Mouse (Mus musculus): ENCODE results near the gene Postn. TPM values are rescaled to one million over a fixed set of nuclear protein-coding genes. Genes with fewer than 3 reads are reported as not detected.

Postn gene
- polyA plus RNA-seq, 1 experiment: 13.1 TPM

GRCm38 (mm10) chr3:54412885-54413583 is 52.1 kb downstream of the Postn start:
- WGBS: 94% methylated on average over 7 of the region's 7 CpGs
- Histone ChIP-seq H3K36me3 (ENCODE audit: control insufficient read depth, insufficient read depth, low read length) (no peaks in the 10 kb centered on the region), H3K27ac (ENCODE audit: control insufficient read depth, insufficient read depth, low read length) (no peak overlapping the region), H3K4me1 (replicated peaks; ENCODE audit: control insufficient read depth, insufficient read depth, low read length) (no peaks in the 10 kb centered on the region), H3K4me3 (ENCODE audit: control insufficient read depth, insufficient read depth, low read length) (no peak overlapping the region), H3K27me3 (ENCODE audit: control insufficient read depth, insufficient read depth, low read length) (no peaks in the 10 kb centered on the region)
- TF ChIP-seq POLR2A (IDR thresholded peaks at IDR 0.05; ENCODE audit: control insufficient read depth, extremely low read depth, insufficient read depth, low read length, poor library complexity): no peak
- no peak for TF ChIP-seq CTCF (IDR thresholded peaks at IDR 0.05; ENCODE audit: borderline replicate concordance, control insufficient read depth, extremely low read depth, insufficient read depth, low read length, poor library complexity)
- no peak for DNase-seq

- Histone ChIP-seq H3K4me1 (replicated peaks; ENCODE audit: control insufficient read depth, insufficient read depth, low read length) (no peaks in the 10 kb centered on the region), H3K27me3 (ENCODE audit: control insufficient read depth, insufficient read depth, low read length) (no peaks in the 10 kb centered on the region), H3K4me3 (ENCODE audit: control insufficient read depth, insufficient read depth, low read length) (no peak overlapping the region), H3K27ac (ENCODE audit: control insufficient read depth, insufficient read depth, low read length) (no peak overlapping the region), H3K36me3 (ENCODE audit: control insufficient read depth, insufficient read depth, low read length) (no peaks in the 10 kb centered on the region)
- WGBS: 90% methylated on average over 1 of the region's 1 CpGs
- TF ChIP-seq POLR2A (IDR thresholded peaks at IDR 0.05; ENCODE audit: control insufficient read depth, extremely low read depth, insufficient read depth, low read length, poor library complexity): no peak
- no peak for TF ChIP-seq CTCF (IDR thresholded peaks at IDR 0.05; ENCODE audit: borderline replicate concordance, control insufficient read depth, extremely low read depth, insufficient read depth, low read length, poor library complexity)
- no peak for DNase-seq
Observed at GRCm38 (mm10) chr3:54413584-54413897, 52.6 kb downstream of the Postn start.

- H3K36me3 ChIP-seq (ENCODE audit: control insufficient read depth, insufficient read depth, low read length): no peaks in the 10 kb centered on the region
- H3K4me1 ChIP-seq (replicated peaks; ENCODE audit: control insufficient read depth, insufficient read depth, low read length): no peaks in the 10 kb centered on the region
- WGBS: 77% methylated on average over 1 of the region's 1 CpGs
- no peak for DNase-seq
- TF ChIP-seq CTCF (IDR thresholded peaks at IDR 0.05; ENCODE audit: borderline replicate concordance, control insufficient read depth, extremely low read depth, insufficient read depth, low read length, poor library complexity) (no peak), POLR2A (IDR thresholded peaks at IDR 0.05; ENCODE audit: control insufficient read depth, extremely low read depth, insufficient read depth, low read length, poor library complexity) (no peak)
- no peak overlapping the region for H3K4me3 ChIP-seq (ENCODE audit: control insufficient read depth, insufficient read depth, low read length)
- no peak overlapping the region for H3K27ac ChIP-seq (ENCODE audit: control insufficient read depth, insufficient read depth, low read length)
- H3K27me3 ChIP-seq (ENCODE audit: control insufficient read depth, insufficient read depth, low read length): no peaks in the 10 kb centered on the region
Observed at GRCm38 (mm10) chr3:54414386-54414785, 53.5 kb downstream of the Postn start.

GRCm38 (mm10) chr3:54417833-54418386 is 57.0 kb downstream of the Postn start:
- TF ChIP-seq POLR2A (IDR thresholded peaks at IDR 0.05; ENCODE audit: control insufficient read depth, extremely low read depth, insufficient read depth, low read length, poor library complexity) (no peak), CTCF (IDR thresholded peaks at IDR 0.05; ENCODE audit: borderline replicate concordance, control insufficient read depth, extremely low read depth, insufficient read depth, low read length, poor library complexity) (no peak)
- no peaks in the 10 kb centered on the region for H3K4me1 ChIP-seq (replicated peaks; ENCODE audit: control insufficient read depth, insufficient read depth, low read length)
- no peaks in the 10 kb centered on the region for H3K27me3 ChIP-seq (ENCODE audit: control insufficient read depth, insufficient read depth, low read length)
- H3K27ac ChIP-seq (ENCODE audit: control insufficient read depth, insufficient read depth, low read length): no peak overlapping the region
- no peak overlapping the region for H3K4me3 ChIP-seq (ENCODE audit: control insufficient read depth, insufficient read depth, low read length)
- WGBS: 78% methylated on average over 6 of the region's 6 CpGs
- DNase-seq: no peak
- H3K36me3 ChIP-seq (ENCODE audit: control insufficient read depth, insufficient read depth, low read length): no peaks in the 10 kb centered on the region

- Histone ChIP-seq H3K4me3 (ENCODE audit: control insufficient read depth, insufficient read depth, low read length) (no peak overlapping the region), H3K4me1 (replicated peaks; ENCODE audit: control insufficient read depth, insufficient read depth, low read length) (no peaks in the 10 kb centered on the region), H3K27me3 (ENCODE audit: control insufficient read depth, insufficient read depth, low read length) (no peaks in the 10 kb centered on the region), H3K27ac (ENCODE audit: control insufficient read depth, insufficient read depth, low read length) (no peak overlapping the region), H3K36me3 (ENCODE audit: control insufficient read depth, insufficient read depth, low read length) (no peaks in the 10 kb centered on the region)
- 84% methylated on average over 10 of the region's 10 CpGs for WGBS
- no peak for DNase-seq
- no peak for TF ChIP-seq CTCF (IDR thresholded peaks at IDR 0.05; ENCODE audit: borderline replicate concordance, control insufficient read depth, extremely low read depth, insufficient read depth, low read length, poor library complexity)
- no peak for TF ChIP-seq POLR2A (IDR thresholded peaks at IDR 0.05; ENCODE audit: control insufficient read depth, extremely low read depth, insufficient read depth, low read length, poor library complexity)
Observed at GRCm38 (mm10) chr3:54420189-54420928, 59.5 kb downstream of the Postn start.

GRCm38 (mm10) chr3:54420983-54421382 is 60.1 kb downstream of the Postn start:
- no peak for TF ChIP-seq CTCF (IDR thresholded peaks at IDR 0.05; ENCODE audit: borderline replicate concordance, control insufficient read depth, extremely low read depth, insufficient read depth, low read length, poor library complexity)
- TF ChIP-seq POLR2A (IDR thresholded peaks at IDR 0.05; ENCODE audit: control insufficient read depth, extremely low read depth, insufficient read depth, low read length, poor library complexity): no peak
- DNase-seq: no peak
- no peak overlapping the region for H3K27ac ChIP-seq (ENCODE audit: control insufficient read depth, insufficient read depth, low read length)
- H3K27me3 ChIP-seq (ENCODE audit: control insufficient read depth, insufficient read depth, low read length): no peaks in the 10 kb centered on the region
- H3K36me3 ChIP-seq (ENCODE audit: control insufficient read depth, insufficient read depth, low read length): no peaks in the 10 kb centered on the region
- WGBS: 85% methylated on average over 6 of the region's 6 CpGs
- H3K4me1 ChIP-seq (replicated peaks; ENCODE audit: control insufficient read depth, insufficient read depth, low read length): no peaks in the 10 kb centered on the region
- no peak overlapping the region for H3K4me3 ChIP-seq (ENCODE audit: control insufficient read depth, insufficient read depth, low read length)

Data from thymus, adult 2 months (tissue).